Mouse (Mus musculus) gonadal fat pad, adult 2 months (tissue): ENCODE measurements around the gene Olfr1359. TPM values are rescaled to one million over a fixed set of nuclear protein-coding genes. Genes with fewer than 3 reads are reported as not detected.
"Not testable (repeated sequence)": the region's sequence is repeated elsewhere in the genome, so short reads cannot be mapped to it uniquely, and the experiment has no call there.

ENCODE experiments used
- DNase-seq: peaks from one replicate; pipeline ENCODE4 v3.0.0-alpha.2; 2012; ENCODE audit warnings: low read depth
- polyA plus RNA-seq: library from polyadenylated mRNA; depleted of rRNA; stranded (reverse); fragments of >200 nt; gene quantifications from 2 replicates; pipeline ENCODE4 v1.2.3, GENCODE M21; 2012

The Olfr1359 gene
- polyA plus RNA-seq, 1 experiment = not detected

DNA sequence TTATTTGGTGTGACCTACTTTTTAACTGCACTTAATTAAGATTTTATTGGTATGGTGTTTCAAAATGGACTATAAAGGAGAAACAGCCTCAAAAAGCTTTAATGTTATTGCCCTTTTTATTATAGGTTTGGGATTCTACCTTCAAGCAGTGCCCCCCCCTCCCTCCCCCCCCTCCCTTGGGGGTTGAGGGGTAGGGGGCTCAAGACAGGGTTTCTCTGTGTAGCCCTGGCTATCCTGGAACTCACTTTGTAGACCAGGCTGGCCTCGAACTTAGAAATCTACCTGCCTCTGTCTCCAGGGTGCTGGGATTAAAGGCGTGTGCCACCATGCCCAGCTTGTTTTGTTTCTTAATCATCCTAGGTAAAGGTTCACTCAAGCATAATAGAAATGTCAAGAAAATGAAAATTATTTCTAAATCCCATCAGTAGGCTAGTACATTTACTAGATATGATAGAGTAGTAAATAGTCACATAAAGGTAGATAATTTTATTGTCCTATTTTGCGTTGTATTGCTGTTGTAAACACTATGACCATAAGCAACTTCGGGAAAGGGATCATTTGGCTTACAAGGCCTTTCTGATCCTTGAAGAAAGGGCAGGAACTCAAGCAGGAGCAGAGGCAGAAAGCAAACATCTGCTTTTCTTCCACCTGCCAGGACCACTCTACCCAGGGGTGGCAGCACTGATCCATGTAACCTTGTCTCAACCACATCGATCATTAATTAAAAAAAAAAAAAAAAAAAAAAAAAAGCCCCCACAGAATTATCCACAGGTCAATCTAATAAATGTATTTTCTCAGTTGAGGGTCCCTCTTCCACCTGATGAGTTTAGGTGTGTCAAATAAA, 25.3 kb downstream of the Olfr1359 start:
- no peak for DNase-seq

DNA sequence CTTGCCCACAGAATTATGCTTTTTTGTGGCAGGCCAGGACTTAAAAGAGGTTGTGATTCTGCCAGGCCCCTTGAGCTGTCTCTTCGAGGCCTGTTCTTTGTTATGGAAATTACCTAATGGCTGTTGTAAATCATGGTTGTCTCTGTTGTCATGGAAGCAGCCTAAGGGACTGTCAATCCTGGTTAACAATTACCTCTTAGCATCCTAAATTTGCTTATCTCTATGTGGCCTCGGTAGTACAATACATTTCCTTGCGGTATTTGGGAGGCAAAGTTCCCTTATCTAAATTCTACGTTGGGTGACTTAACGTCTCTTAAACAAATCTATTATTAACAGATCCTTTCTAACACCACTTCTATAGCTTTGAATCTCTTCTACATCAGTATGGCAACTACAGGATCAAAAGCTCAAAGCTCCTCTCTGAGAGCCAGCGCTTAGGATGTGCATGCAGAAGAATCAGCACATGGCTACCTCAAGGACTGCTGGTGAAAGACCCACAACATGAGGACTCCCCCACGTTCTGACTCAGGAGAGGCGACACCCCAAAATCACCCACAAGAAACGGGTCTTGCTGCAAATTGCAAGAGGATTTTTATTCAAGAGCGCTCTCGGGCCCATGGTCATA, 30.1 kb downstream of the Olfr1359 start:
- DNase-seq = no peak

DNA sequence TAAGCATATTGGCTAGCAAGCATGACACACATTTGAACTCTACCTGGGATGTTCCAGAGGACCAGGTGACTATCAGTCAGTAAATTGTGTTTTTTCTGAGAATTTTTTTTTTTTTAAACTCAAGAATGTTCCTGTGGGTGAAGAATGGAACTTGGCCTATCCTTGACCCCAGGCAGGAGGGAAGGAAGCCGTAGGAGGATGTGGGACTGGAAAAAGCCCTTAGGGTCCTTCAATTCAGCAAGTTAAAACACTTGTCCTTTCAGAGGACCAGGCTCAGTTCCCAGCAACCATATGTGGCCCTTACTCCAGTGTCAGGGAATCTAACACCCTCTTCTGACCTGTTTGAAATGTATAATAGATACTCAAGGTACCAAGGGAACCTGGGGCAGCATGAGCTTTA, 31.6 kb downstream of the Olfr1359 start:
- DNase-seq = no peak

DNA sequence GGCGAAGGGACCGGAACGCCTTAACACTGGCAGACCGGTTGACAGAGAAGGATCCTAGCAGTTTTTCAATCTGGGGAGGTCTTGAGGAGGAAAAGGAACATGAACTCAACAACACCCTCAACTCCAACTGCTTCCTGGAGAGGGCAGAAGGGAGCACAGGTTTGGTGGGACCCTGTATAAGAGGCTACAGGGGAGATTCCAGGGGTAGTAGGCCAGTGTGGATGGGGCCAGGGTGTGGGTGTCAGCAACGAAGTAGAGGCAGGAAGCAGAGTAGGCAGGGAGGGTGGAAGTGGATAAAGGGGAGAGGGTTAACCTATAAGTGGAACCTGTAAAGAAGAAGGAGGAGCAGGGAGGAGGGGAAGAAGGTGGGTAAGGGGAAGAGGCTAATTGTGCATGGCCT, 35.6 kb downstream of the Olfr1359 start:
- no peak for DNase-seq

DNA sequence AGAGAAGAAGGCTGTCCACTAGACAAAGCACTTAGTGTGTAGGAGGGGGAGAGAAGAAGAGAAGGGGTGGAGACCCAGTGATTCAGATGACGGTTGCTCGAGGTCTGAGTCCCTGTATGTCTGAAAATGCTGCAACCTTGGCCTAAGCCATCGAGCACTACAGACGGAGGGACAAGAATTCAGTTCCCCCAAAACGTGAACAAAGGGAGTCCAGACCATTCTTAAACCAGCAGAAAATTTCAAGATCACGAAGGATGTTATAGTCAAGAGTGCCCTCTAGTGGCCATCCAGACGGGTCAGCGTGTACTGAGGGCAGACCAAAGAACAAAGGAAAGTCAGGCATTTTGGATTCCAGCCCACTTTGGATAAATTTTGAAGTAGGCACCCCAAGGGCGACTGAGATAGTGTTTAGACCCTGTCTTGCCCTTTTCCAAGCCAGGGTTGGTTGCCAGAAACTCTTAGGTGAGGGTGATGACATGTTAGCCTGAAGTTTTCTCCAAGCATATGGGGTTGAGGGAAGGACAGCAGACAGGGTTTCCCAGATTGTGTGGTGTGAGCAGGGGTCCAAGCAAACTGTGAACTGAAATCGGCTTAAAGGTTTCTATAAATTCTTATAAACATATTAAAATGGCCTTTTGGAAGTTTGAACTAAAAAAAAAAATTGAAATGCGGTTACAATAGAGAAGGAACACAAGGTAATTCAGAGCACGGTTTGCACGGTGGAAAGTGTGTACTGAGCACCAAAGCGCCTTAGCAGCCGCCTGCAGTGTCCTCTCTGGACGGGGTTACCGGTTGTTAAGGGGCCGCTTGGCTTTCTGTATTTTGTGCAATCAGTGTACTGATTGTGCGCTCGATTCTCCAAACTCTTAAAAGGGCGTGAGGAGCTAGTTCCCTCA, 36.3 kb downstream of the Olfr1359 start:
- DNase-seq = no peak

DNA sequence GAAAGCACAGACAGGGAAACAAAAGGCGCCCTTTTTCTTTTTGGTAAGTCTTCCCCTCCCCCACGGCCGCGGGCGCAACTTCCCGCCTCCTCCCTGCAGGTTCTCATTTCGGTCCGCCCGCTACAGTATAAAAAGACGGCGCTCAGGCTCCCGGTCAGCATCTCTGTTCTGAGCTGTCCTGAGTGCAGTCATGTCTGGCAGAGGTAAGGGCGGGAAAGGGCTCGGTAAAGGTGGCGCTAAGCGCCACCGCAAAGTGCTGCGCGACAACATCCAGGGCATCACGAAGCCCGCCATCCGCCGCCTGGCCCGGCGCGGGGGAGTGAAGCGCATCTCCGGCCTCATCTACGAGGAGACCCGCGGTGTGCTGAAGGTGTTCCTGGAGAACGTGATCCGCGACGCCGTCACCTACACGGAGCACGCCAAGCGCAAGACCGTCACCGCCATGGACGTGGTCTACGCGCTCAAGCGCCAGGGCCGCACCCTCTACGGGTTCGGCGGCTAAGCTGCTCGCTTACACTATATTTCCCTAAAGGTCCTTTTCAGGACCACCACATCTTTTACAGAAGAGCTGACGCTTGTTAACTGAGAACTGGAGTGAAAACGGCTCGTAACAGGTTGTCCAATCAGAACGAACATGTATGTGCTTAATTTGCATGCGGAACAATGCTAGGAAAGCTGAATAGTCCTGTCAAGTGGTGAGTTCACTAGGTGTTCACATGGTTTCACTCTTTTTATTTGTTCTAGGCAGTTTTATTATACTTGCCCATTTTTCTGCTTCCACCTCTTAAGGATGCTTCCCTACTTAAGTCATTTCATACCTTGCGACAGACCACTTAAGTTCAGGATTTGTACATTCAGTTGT, 37.2 kb downstream of the Olfr1359 start, which contains the start of gene Hist1h4j:
Gene Hist1h4j (plus strand): TSS at position 159 of the 862 bp plus-strand sequence.
- DNase-seq = not testable (repeated sequence)

DNA sequence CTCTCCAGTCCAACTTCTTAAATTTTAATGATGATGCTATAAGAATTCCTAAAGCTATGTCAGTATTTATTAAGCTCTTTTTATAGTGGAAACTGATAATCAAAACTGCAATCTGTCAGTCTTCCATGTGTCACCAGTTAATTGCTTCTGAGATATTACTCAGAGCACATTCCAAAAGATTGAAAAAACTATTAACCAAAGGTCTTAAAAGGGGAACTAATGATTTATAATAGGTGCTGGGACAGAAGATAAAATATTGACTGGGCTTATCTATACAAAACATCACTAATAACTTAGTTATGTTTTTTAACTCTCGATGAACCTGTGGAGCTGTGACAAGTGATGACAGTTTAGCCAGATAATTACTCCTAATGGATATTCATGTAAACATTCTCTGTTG, 47.1 kb downstream of the Olfr1359 start:
- no peak for DNase-seq

DNA sequence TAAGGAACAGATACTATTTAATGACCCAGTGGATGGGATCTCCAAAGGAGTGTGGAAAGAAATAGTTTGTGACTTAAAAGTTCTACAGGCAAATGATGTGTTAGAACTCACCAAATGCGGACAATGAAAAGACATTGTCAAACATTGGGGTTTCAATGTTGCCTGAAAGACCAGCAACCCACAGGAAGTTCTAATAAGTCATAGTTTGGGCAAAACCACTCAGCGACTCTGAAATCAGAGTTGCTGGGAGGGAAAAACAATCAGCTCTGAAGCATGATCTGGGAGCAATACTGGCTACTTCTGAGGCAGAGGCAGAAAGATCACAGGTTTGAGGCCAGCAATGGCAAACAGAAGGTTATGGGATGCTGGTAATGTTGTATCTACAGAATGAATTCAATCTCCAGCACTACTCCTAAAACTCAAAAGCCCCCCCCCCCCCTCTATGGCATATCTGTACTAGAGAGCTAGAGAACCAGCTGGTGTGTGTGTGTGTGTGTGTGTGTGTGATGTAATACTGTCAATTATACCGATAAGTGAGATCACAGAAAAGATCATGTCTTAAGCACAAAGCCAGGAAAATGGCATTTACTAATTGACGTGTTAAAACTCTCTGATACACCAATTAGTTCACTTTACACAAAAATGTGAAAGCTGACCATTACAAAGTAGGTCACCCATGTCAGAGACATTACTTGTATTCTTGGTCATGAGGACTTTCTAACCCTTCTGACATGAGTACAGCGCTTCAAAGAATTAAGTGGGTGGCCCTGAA, 51.7 kb downstream of the Olfr1359 start:
- no peak for DNase-seq

DNA sequence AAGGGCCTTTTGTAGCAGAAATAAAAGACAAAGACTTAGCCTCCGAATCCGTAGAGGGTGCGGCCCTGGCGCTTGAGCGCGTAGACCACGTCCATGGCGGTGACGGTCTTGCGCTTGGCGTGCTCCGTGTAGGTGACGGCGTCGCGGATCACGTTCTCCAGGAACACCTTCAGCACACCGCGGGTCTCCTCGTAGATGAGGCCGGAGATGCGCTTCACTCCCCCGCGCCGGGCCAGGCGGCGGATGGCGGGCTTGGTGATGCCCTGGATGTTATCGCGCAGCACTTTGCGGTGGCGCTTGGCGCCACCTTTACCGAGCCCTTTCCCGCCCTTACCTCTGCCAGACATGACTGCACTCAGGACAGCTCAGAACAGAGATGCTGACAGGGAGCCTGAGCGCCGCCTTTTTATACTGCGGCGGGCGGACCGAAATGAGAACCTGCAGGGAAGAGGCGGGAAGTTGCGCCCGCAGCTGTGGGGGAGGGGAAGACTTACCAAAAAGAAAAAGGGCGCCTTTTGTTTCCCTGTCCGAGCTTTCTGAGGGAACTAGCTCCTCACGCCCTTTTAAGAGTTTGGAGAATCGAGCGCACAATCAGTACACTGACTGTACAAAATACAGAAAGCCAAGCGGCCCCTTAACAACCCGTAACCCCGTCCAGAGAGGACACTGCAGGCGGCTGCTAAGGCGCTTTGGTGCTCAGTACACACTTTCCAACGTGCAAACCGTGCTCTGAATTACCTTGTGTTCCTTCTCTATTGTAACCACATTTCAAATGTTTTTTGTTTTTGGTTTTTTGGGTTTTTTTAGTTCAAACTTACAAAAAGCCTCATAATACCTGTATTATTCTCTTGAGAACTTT, 52.5 kb downstream of the Olfr1359 start, which contains the start of gene Hist1h4k:
Gene Hist1h4k (minus strand): TSS at position 347 of the 859 bp plus-strand sequence.
- not testable (repeated sequence) for DNase-seq

DNA sequence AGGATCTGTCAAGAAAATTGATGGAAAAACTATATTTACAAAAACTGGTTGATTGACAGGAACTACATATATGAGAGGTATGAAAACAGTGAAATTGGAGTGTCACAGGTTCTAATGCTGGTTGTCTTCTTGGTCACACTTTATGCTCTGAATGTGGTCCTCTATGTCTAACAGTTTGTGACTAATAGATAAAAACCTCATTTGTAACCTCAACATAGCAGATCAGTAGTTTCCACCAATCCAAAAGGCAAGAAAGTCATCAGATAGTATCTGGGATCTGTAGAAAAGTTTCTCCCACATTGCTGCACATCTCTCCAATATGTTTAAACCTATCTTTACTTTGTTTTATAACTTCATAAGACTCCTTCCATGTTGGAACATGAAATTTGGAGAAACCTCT, 53.5 kb downstream of the Olfr1359 start:
- DNase-seq = no peak

DNA sequence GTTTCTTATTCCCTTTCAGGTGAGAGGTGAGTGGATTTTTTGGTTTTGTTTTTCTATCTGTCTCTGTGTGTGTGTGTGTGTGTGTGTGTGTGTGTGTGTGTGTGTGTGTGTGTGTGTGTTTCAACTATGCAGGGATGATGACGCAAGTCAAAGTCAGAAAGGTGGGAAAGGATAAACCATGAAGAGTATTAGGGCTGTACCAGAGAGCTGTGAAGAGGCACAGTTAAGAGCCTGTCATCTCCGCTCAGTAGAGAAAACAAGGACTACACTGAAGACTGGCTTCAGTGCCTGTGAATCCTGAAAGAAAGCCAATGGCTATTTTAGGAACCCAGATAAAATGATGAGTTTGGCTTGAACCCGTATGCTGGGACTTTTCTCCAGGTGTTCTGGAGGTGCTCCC, 53.9 kb downstream of the Olfr1359 start:
- DNase-seq = no peak

DNA sequence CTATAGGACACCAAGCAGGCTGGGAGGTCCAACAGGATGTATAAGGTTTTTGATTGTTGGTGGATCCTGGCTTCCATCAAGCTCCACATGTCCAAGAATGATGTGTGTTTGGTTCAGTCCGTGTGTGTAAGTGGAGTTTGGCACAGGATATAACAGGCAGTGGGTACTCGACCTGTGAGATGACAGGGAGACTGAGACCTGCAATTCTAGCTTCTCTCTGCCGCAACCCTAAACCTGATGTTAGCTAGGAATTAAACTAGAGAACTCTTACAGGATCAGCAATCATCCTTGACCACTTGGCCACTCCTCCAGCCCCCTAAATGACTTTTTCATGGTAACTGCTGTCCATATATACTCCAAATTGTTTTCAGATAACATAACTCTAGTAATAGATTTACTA, 54.4 kb downstream of the Olfr1359 start:
- DNase-seq = no peak

DNA sequence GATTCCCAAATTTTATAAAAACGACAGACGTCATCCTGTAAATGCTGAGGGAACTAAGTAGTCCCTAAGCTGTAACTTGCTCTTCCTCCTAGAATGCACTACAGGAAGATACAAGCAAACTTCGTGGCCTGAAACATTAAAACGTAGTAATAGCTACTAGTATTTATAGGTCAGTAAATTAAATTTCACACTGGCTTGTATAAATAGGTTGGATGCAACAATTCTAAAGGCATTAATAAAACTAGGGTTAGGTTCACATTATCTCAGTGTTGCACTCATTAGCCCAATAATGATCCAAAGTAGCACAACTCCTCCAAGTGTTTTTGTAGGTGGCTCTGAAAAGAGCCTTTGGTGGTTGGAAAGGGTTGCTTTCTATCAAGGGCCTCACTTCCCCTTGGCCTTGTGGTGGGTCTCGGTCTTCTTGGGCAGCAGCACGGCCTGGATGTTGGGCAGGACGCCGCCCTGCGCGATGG, 55.2 kb downstream of the Olfr1359 start:
- no peak for DNase-seq

DNA sequence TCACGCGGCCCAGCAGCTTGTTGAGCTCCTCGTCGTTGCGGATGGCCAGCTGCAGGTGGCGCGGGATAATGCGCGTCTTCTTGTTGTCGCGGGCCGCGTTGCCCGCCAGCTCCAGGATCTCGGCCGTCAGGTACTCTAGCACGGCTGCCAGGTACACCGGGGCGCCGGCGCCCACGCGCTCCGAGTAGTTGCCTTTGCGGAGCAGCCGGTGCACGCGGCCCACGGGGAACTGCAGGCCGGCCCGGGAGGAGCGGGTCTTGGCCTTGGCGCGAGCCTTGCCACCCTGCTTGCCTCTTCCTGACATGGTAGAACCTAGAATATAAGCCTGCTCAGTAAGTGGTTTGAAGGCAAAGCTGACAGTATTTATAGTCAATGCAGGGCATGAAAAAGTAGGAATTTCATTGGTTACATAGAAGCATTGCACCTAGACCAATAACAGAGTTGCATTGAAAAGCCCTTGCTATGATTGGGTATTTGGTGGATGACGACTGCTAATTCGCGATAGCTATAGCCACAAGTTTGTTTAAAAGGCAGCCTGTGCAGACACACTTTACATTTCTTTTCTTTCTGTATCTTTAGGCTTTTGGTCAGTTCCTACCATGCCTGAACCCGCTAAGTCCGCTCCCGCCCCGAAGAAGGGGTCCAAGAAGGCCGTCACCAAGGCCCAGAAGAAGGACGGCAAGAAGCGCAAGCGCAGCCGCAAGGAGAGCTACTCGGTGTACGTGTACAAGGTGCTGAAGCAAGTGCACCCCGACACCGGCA, 55.8 kb downstream of the Olfr1359 start, which contains the start of the genes Hist1h2ak and Hist1h2bn:
Gene Hist1h2ak (minus strand): TSS at position 304 of the 762 bp plus-strand sequence.
Gene Hist1h2bn (plus strand): TSS at position 600 of the 762 bp plus-strand sequence.
- DNase-seq = peak; percentile 83

DNA sequence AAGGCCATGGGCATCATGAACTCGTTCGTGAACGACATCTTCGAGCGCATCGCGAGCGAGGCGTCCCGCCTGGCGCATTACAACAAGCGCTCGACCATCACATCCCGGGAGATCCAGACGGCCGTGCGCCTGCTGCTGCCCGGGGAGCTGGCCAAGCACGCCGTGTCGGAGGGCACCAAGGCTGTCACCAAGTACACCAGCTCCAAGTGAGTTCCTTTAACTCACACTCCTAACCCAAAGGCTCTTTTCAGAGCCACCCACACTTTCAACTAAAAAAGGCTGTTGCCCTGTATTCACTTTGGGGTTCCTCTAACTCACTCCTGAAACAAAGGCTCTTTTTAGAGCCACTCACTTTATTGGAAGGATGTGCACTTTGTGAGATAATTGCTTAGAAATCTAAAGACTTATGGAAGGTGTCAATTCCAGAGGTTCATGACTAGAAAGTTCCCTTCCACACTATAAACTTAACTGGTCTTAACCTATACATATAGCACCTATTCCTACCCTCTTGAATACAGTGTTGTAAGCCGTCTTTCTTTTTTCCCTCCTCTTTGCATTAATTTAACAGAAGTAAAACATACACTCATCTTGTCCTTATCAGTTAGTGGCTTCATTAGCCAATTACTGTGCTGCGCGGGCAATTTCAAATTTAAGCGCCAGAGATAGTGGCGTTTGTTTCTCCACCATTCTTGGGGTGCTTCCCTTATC, 56.5 kb downstream of the Olfr1359 start:
- not testable (repeated sequence) for DNase-seq

DNA sequence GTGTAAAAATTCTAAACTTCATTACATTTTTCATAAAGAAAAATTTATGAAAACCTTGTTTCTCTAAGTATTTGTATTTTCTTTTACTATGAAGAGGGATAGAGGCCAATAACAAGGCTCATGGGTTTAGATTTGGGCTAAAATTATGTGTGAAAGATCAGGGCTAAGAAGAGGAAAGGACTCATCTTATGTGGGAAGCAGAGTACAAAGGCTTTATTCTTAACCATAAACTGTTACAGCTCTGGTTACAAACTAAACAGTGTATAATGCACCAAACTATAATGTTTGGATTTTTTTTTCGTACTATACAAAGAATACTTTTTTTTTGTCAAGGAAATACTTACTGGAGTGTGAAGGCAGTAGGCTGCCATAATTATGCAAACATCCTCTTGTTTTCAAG, 57.8 kb downstream of the Olfr1359 start:
- DNase-seq = no peak
